Mouse (Mus musculus) bone marrow macrophage, adult 2 months (primary cell): ENCODE results near the gene Ang.

Experiments
- CTCF ChIP-seq: IDR thresholded peaks from 2 replicates; pipeline ENCODE4 v1.5.1; 2012; ENCODE audit warnings: low read depth, mild to moderate bottlenecking, low read length, moderate library complexity
- POLR2A ChIP-seq: IDR thresholded peaks from 2 replicates; pipeline ENCODE4 v1.6.1; 2012; ENCODE audit warnings: mild to moderate bottlenecking, low read depth, low read length, borderline replicate concordance

DNA sequence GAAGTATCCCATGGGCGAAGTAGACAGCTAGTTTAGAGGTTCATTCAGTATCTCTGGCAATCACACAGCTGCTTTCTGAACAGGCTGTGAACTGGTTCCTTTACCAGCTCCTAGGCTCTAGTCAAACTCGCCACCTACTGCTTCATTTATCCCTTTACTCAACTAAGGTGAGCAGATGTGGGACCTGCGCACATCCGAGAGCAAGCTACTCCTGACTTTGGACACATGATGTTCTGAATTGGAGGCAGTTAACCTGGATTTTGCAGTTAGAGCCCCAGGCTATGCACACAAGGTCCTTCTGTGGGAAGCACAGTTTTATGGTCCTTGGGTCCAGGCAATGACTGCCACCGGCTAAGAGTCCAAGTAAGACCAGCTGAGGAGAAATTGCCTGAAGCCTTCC, 30.2 kb upstream of the Ang start:
- TF ChIP-seq CTCF (no peak), POLR2A (no peak)
